ENCODE assay signal across 8 mouse cellular contexts in the genomic region with DNA sequence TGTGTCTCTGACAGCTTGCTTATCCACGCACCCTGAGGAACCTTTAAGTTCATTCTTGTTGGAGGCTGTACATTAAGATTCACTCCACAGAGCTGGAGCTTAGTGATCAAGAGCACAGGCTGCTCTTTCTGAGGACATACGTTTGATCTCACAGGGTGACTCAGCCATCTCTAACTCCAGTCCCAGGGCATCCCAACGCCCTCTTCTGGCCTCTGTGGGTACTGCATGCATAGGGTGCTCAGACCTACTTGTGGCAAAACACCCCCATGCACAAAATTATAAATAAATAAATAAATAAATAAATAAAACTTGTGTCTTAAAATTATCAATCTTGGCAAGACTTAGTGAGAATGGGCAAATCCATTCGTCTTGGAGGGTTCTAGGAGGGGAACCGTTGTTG. TPM values are rescaled to one million over a fixed set of nuclear protein-coding genes. Genes with fewer than 3 reads are reported as not detected.
DNase-seq lines count a peak whose midpoint lies in the region; TF ChIP-seq lines count a peak whose summit lies in the region.

No protein-coding gene starts in this region.

- no peak overlapping the region for H3K27ac ChIP-seq in ES-E14 (ENCODE audit: insufficient read depth, low read depth, low read length, poor library complexity, severe bottlenecking)

- H3K9ac ChIP-seq in ES-E14 (ENCODE audit: insufficient read depth, low read depth, low read length, poor library complexity, severe bottlenecking): no peak overlapping the region

- in situ Hi-C loops in ES-E14 (cut with MboI; ENCODE audit: low sequenced_read_pairs in 2 of 2, unreplicated experiment in 2 of 2): loop anchor here (5.0 to 10.0 kb wide), 2 partner anchors 216 to 234 kb away; a partner anchor contains a TSS

- no peaks in the 10 kb centered on the region for H3K36me3 ChIP-seq in ES-E14 (ENCODE audit: control insufficient read depth, insufficient read depth, low read length, poor library complexity, severe bottlenecking)

- peaks cover 0 to 21% of the 10 kb centered on the region in 2 experiments; a peak in 3 of 4 replicates for H3K4me1 ChIP-seq in ES-E14 (ENCODE audit: control insufficient read depth in 2 of 2, insufficient read depth in 2 of 2, low read length in 2 of 2, poor library complexity in 1 of 2)

- H3K4me3 ChIP-seq in ES-E14 (ENCODE audit: insufficient read depth in 1 of 2, low read depth in 1 of 2, low read length in 2 of 2, poor library complexity in 1 of 2, severe bottlenecking in 1 of 2): no peak overlapping the region

- DNase-seq in 3T3-L1 (ENCODE audit: low read depth, low spot score) (peak; percentile 88), ES-E14 (ENCODE audit: low read depth, low spot score) (peak; percentile 91)
- DNase-seq in cerebellum, adult 18-20 months: peak; percentile 50 to 57
- peak; percentile 45 to 58 for DNase-seq in frontal cortex, postnatal 14 days (ENCODE audit: low spot score in 2 of 2)
- peak; percentile 68 for DNase-seq in kidney, postnatal 14 days
- peak; percentile 62 to 75 for DNase-seq in lung, adult 18-20 months
- DNase-seq in retina, postnatal 1 day: peak; percentile 85
- DNase-seq in urinary bladder, postnatal 10 days (ENCODE audit: low spot score): peak; percentile 56

- H3K9me3 ChIP-seq in ES-E14 (ENCODE audit: control insufficient read depth, insufficient read depth, low read depth, low read length): no peaks in the 10 kb centered on the region

TF ChIP-seq in ES-E14, 5 proteins besides CTCF, POLR2A, EP300 and RAD21:
- TF ChIP-seq ZC3H11A (IDR thresholded peaks at IDR 0.05; ENCODE audit: borderline replicate concordance, low read depth, low read length) (peak; percentile 79; the same call in 1 of the 2 replicates), CHD2 (IDR thresholded peaks at IDR 0.05; ENCODE audit: low read depth, low read length) (no peak), MAFK (IDR thresholded peaks at IDR 0.05; ENCODE audit: insufficient read depth, low read depth, low read length) (peak; percentile 80)

RNA-seq across cellular contexts. Expression of a gene that starts 8.6 kb away (rescaled TPM):
- not detected in 2 replicates for total RNA-seq in ES-E14 (2012; rRNA removed)

RNA-seq across cellular contexts. Expression of a gene that starts 28.7 kb away (rescaled TPM):
- total RNA-seq in ES-E14 (2012; rRNA removed): 39.4 and 44.9 TPM in 2 replicates

RNA-seq across cellular contexts. Expression of a gene that starts 59.3 kb away (rescaled TPM):
- total RNA-seq in ES-E14 (2012; rRNA removed): 0.48 and 0.58 TPM in 2 replicates

RNA-seq across cellular contexts. Expression of a gene that starts 59.8 kb away (rescaled TPM):
- total RNA-seq in ES-E14 (2012; rRNA removed): 422 and 655 TPM in 2 replicates
